ENCODE assay signal across 8 mouse cellular contexts in genomic region chr10:42152426-42153205, GRCm38 (mm10).
DNase-seq lines count a peak whose midpoint lies in the region; ATAC-seq and TF ChIP-seq lines count a peak whose summit lies in the region.

No protein-coding gene starts in this region.

- no peak overlapping the region for H3K27ac ChIP-seq in midbrain, embryonic 14.5 days (replicated peaks; ENCODE audit: low read depth, low read length)
- no peak overlapping the region for H3K27ac ChIP-seq in midbrain, embryonic 11.5 days (ENCODE audit: low read depth, low read length)
- 0 out of 2 replicates have a peak overlapping the region, but pooled peaks have one; percentile 28 for H3K27ac ChIP-seq in layer of hippocampus, adult 2 months
- no peak overlapping the region for H3K27ac ChIP-seq in midbrain, embryonic 16.5 days (ENCODE audit: low read length)
- H3K27ac ChIP-seq in stomach, postnatal 0 days (replicated peaks) = no peak overlapping the region

- H3K4me3 ChIP-seq in midbrain, embryonic 14.5 days (replicated peaks; ENCODE audit: low read depth, low read length) = no peak overlapping the region
- H3K4me3 ChIP-seq in midbrain, embryonic 11.5 days (ENCODE audit: low read depth, low read length) = no peak overlapping the region
- no peak overlapping the region for H3K4me3 ChIP-seq in layer of hippocampus, adult 2 months
- H3K4me3 ChIP-seq in midbrain, embryonic 16.5 days (ENCODE audit: low read depth, low read length) = no peak overlapping the region
- H3K4me3 ChIP-seq in stomach, postnatal 0 days (ENCODE audit: low read depth, low read length) = no peak overlapping the region

- H3K36me3 ChIP-seq in midbrain, embryonic 14.5 days (ENCODE audit: control insufficient read depth, insufficient read depth, low read length) = no peaks in the 10 kb centered on the region
- H3K36me3 ChIP-seq in midbrain, embryonic 11.5 days (ENCODE audit: control insufficient read depth, insufficient read depth, low read length) = no peaks in the 10 kb centered on the region
- no peaks in the 10 kb centered on the region for H3K36me3 ChIP-seq in midbrain, embryonic 16.5 days (ENCODE audit: control insufficient read depth, insufficient read depth, low read length)
- no peaks in the 10 kb centered on the region for H3K36me3 ChIP-seq in stomach, postnatal 0 days (ENCODE audit: control insufficient read depth, insufficient read depth, low read length)

- no peak for TF ChIP-seq EP300 in stomach, postnatal 0 days (optimal IDR thresholded peaks at IDR 0.05)

- no peaks in the 10 kb centered on the region for H3K27me3 ChIP-seq in midbrain, embryonic 14.5 days (ENCODE audit: control insufficient read depth, insufficient read depth, low read length)
- no peaks in the 10 kb centered on the region for H3K27me3 ChIP-seq in midbrain, embryonic 11.5 days (ENCODE audit: control insufficient read depth, insufficient read depth, low read length)
- H3K27me3 ChIP-seq in midbrain, embryonic 16.5 days (ENCODE audit: control insufficient read depth, insufficient read depth, low read depth, low read length) = no peaks in the 10 kb centered on the region
- no peaks in the 10 kb centered on the region for H3K27me3 ChIP-seq in stomach, postnatal 0 days (ENCODE audit: control insufficient read depth, insufficient read depth, low read length)

- peak; percentile 34 for DNase-seq in embryo, embryonic 10 days (ENCODE audit: low spot score)
- no peak for DNase-seq in embryo, embryonic 9.5 days (ENCODE audit: extremely low spot score)
- peak; percentile 39 for DNase-seq in midbrain, embryonic 14.5 days
- DNase-seq in midbrain, embryonic 11.5 days (ENCODE audit: low spot score, missing footprints) = no peak
- DNase-seq in layer of hippocampus, adult 2 months (ENCODE audit: low spot score in 2 of 2) = peak; percentile 34 to 51
- DNase-seq in stomach, postnatal 0 days (ENCODE audit: low spot score) = no peak

- no peak overlapping the region for H3K4me2 ChIP-seq in midbrain, embryonic 14.5 days (ENCODE audit: low read length)
- H3K4me2 ChIP-seq in midbrain, embryonic 11.5 days = no peak overlapping the region
- H3K4me2 ChIP-seq in midbrain, embryonic 16.5 days (ENCODE audit: low read length) = no peak overlapping the region
- no peak overlapping the region for H3K4me2 ChIP-seq in stomach, postnatal 0 days (replicated peaks; ENCODE audit: low read depth)

- no peak overlapping the region for H3K9ac ChIP-seq in midbrain, embryonic 14.5 days (replicated peaks; ENCODE audit: low read length)
- H3K9ac ChIP-seq in midbrain, embryonic 11.5 days (ENCODE audit: low read length) = no peak overlapping the region
- no peak overlapping the region for H3K9ac ChIP-seq in midbrain, embryonic 16.5 days (ENCODE audit: low read depth, low read length)
- no peak overlapping the region for H3K9ac ChIP-seq in stomach, postnatal 0 days (ENCODE audit: low read length)

- ATAC-seq in midbrain, embryonic 14.5 days (ENCODE audit: low FRiP score, low TSS enrichment) = no peak
- ATAC-seq in midbrain, embryonic 11.5 days (ENCODE audit: low FRiP score) = no peak
- ATAC-seq in midbrain, embryonic 16.5 days = 0 out of 2 replicates have a peak, but pooled peaks have one; percentile 48
- ATAC-seq in megakaryocyte-erythroid progenitor cell, adult 5-6 weeks (replicated peaks; ENCODE audit: low FRiP score, low TSS enrichment, poor library complexity, severe bottlenecking) = no peak
- no peak for ATAC-seq in stomach, postnatal 0 days (ENCODE audit: low FRiP score, low TSS enrichment)

- peaks cover 2% of the 10 kb centered on the region; the same call in 1 of the 2 replicates for H3K9me3 ChIP-seq in midbrain, embryonic 14.5 days (ENCODE audit: control insufficient read depth, low read length)
- H3K9me3 ChIP-seq in midbrain, embryonic 11.5 days (ENCODE audit: control insufficient read depth, low read length) = no peaks in the 10 kb centered on the region
- no peaks in the 10 kb centered on the region; the same call in 1 of the 2 replicates for H3K9me3 ChIP-seq in midbrain, embryonic 16.5 days (replicated peaks; ENCODE audit: control insufficient read depth, low read length, poor library complexity, severe bottlenecking)
- H3K9me3 ChIP-seq in stomach, postnatal 0 days (ENCODE audit: control insufficient read depth, low read length) = no peaks in the 10 kb centered on the region

- WGBS in midbrain, embryonic 14.5 days = 47% methylated on average over 14 of the region's 14 CpGs
- WGBS in midbrain, embryonic 11.5 days = 45% methylated on average over 14 of the region's 14 CpGs
- WGBS in midbrain, embryonic 16.5 days = 39% methylated on average over 14 of the region's 14 CpGs
- WGBS in stomach, postnatal 0 days = 43% methylated on average over 14 of the region's 14 CpGs

- no peak for TF ChIP-seq CTCF in layer of hippocampus, adult 2 months (conservative IDR thresholded peaks at IDR 0.05)
- TF ChIP-seq CTCF in stomach, postnatal 0 days (IDR thresholded peaks at IDR 0.05; ENCODE audit: low read depth) = no peak

- 0 out of 2 replicates have a peak, but pooled peaks cover 3% of the 10 kb centered on the region for H3K4me1 ChIP-seq in midbrain, embryonic 14.5 days (ENCODE audit: control insufficient read depth, insufficient read depth, low read length)
- H3K4me1 ChIP-seq in midbrain, embryonic 11.5 days (ENCODE audit: control insufficient read depth, insufficient read depth, low read length) = 0 out of 2 replicates have a peak, but pooled peaks cover 2% of the 10 kb centered on the region
- H3K4me1 ChIP-seq in midbrain, embryonic 16.5 days (ENCODE audit: control insufficient read depth, insufficient read depth, low read length) = peaks cover 4% of the 10 kb centered on the region; the same call in 1 of the 2 replicates
- no peaks in the 10 kb centered on the region for H3K4me1 ChIP-seq in stomach, postnatal 0 days (replicated peaks; ENCODE audit: control insufficient read depth, insufficient read depth)

Comparison
In these comparisons a context has a peak if more than half of its experiments do, and no peak if none do; other contexts are left out.
1. DNase-seq: peak in embryo, embryonic 10 days (single experiment), midbrain, embryonic 14.5 days (single experiment) and layer of hippocampus, adult 2 months (2 of 2); none in embryo, embryonic 9.5 days (single experiment), midbrain, embryonic 11.5 days (single experiment) and stomach, postnatal 0 days (single experiment).